Mouse (Mus musculus) stomach, postnatal 0 days (tissue): Measurements from ENCODE around the gene Phlda3.

Experiments
- CTCF ChIP-seq: IDR thresholded peaks from 2 replicates; pipeline ENCODE4 v1.5.1; 2016; ENCODE audit warnings: antibody characterized with exemption, low read depth, mild to moderate bottlenecking, moderate library complexity
- EP300 ChIP-seq: optimal IDR thresholded peaks from 2 replicates; pipeline ENCODE3; 2016; ENCODE audit warnings: antibody characterized with exemption

DNA sequence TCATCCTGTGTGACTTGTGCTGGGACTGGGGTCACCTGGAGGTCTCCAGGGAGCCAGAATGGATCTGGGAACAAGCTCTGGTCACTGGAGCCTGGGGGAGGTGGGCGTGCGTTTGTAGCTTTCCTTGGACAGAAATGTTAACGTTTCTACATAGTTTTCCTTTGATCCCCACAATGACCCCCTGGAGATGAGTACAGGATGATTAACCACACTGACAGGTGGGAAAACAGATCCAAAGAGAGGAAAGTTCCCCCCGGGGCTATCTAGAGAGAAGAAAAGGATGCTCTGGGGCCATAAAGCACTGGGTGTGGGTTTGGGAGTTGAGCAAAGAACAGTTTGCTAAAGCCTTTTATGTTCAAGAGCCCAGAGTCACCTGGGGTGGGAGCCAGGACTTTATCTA, 14.7 kb downstream of the Phlda3 start:
- no peak for TF ChIP-seq CTCF
- TF ChIP-seq EP300 = no peak
